Mouse (Mus musculus): Measurements from ENCODE around the gene Cep128. TPM values are rescaled to one million over a fixed set of nuclear protein-coding genes. Genes with fewer than 3 reads are reported as not detected.

Gene Cep128
- polyA plus RNA-seq, 1 experiment from 2014 or later, result 9.0 TPM

- Histone ChIP-seq H3K36me3 (no peaks in the 10 kb centered on the region), H3K27ac (no peak overlapping the region), H3K4me3 (no peak overlapping the region), H3K4me1 (no peaks in the 10 kb centered on the region), H3K27me3 (no peaks in the 10 kb centered on the region), H3K9ac (no peak overlapping the region), H3K9me3 (no peaks in the 10 kb centered on the region), H3K4me2 (replicated peaks) (no peak overlapping the region)
- 94% methylated on average over 2 of the region's 2 CpGs for WGBS
- ATAC-seq (ENCODE audit: low FRiP score, low read depth), result no peak
Measured at GRCm38 (mm10) chr12:91070551-91071045, 313.6 kb downstream of the Cep128 start.

- H3K4me3 ChIP-seq, result no peak overlapping the region
- no peaks in the 10 kb centered on the region for H3K4me1 ChIP-seq
- H3K36me3 ChIP-seq, result no peaks in the 10 kb centered on the region
- no peaks in the 10 kb centered on the region for H3K27me3 ChIP-seq
- H3K27ac ChIP-seq, result no peak overlapping the region
- ATAC-seq (ENCODE audit: low FRiP score, low read depth), result no peak
- WGBS, result 84% methylated on average over 2 of the region's 2 CpGs
- no peaks in the 10 kb centered on the region for H3K9me3 ChIP-seq
- H3K9ac ChIP-seq, result no peak overlapping the region
- no peak overlapping the region for H3K4me2 ChIP-seq (replicated peaks)
Measured at GRCm38 (mm10) chr12:91067083-91067441, 317.1 kb downstream of the Cep128 start.

- Histone ChIP-seq H3K36me3 (no peaks in the 10 kb centered on the region), H3K27me3 (no peaks in the 10 kb centered on the region), H3K4me1 (no peaks in the 10 kb centered on the region), H3K4me2 (replicated peaks) (no peak overlapping the region), H3K9ac (no peak overlapping the region), H3K27ac (no peak overlapping the region), H3K9me3 (no peaks in the 10 kb centered on the region), H3K4me3 (no peak overlapping the region)
- ATAC-seq (ENCODE audit: low FRiP score, low read depth), result no peak
- 82% methylated on average over 5 of the region's 5 CpGs for WGBS
Measured at GRCm38 (mm10) chr12:91066286-91067082, 317.7 kb downstream of the Cep128 start.

- Histone ChIP-seq H3K4me1 (no peaks in the 10 kb centered on the region), H3K36me3 (no peaks in the 10 kb centered on the region), H3K4me3 (no peak overlapping the region), H3K4me2 (replicated peaks) (no peak overlapping the region), H3K27me3 (no peaks in the 10 kb centered on the region), H3K27ac (no peak overlapping the region), H3K9me3 (no peaks in the 10 kb centered on the region), H3K9ac (no peak overlapping the region)
- ATAC-seq (ENCODE audit: low FRiP score, low read depth), result no peak
- WGBS, result 84% methylated on average over 3 of the region's 3 CpGs
Measured at GRCm38 (mm10) chr12:91065423-91065822, 318.8 kb downstream of the Cep128 start.

DNA sequence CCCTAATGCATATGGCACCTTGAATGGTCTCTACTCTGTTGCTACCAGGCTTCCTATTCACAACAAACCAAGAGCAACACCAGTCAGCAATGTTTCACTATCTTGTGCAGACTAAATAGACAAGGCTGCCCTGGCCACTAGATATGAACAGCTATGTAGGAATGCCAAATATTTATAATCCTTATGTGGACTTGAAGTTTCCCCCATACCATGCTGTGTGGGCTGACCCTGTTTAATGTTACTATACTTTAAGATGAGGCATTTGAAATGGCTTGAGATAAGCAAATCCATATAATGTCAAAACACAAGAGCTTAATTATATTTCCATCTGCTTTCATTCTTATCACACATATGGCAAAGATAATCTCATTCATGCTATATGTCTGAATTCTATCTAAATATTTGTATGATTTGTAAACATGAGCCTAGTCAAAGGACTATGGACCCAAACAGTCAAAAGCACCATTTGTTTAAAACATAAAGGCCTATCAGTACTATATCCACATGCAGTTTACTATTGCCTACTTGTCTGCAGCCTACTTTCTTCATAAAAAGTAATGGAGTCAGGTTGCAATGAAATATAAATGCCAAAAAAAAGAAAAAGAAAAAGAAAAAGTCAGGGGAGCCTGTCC lies 319.7 kb downstream of the Cep128 start:
- H3K9ac ChIP-seq, result no peak overlapping the region
- no peaks in the 10 kb centered on the region for H3K27me3 ChIP-seq
- no peak overlapping the region for H3K27ac ChIP-seq
- H3K9me3 ChIP-seq, result no peaks in the 10 kb centered on the region
- H3K4me2 ChIP-seq (replicated peaks), result no peak overlapping the region
- H3K4me1 ChIP-seq, result no peaks in the 10 kb centered on the region
- H3K36me3 ChIP-seq, result no peaks in the 10 kb centered on the region
- no peak for ATAC-seq (ENCODE audit: low FRiP score, low read depth)
- no peak overlapping the region for H3K4me3 ChIP-seq

DNA sequence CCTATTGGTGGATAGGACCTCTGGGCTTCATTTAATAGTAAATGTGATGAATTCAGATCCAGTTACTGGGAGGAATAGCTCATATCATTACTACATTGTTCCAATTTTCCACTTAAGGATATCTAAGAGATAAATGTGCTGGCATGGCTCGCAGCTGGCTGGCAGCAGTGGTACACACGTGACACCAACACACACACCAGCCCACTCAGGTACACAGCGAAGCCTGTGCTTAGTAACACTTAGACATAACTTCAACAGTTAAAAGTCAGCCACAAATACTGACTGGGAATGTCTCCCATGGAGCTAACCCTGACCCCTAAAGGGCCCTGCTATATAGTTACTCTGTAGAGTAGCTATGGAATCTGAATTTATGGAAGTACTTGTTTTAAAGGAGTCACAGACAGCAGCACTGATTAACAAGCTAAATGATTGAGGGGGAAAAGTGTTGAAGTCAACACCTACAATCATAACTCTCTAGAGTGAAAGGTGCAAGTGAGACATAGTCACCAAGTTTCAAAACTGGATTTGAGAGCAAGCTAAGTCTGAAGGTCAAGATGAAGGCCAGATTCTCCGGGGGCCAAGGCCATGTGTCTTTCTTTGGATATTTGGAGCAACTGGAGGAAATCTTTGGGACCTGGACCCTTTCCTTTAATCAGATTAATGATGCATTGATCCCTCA lies 320.7 kb downstream of the Cep128 start:
- no peak for ATAC-seq (ENCODE audit: low FRiP score, low read depth)
- 88% methylated on average over 4 of the region's 4 CpGs for WGBS
- H3K4me1 ChIP-seq, result no peaks in the 10 kb centered on the region
- no peak overlapping the region for H3K27ac ChIP-seq
- H3K36me3 ChIP-seq, result no peaks in the 10 kb centered on the region
- no peak overlapping the region for H3K4me3 ChIP-seq
- H3K9me3 ChIP-seq, result no peaks in the 10 kb centered on the region
- H3K4me2 ChIP-seq (replicated peaks), result no peak overlapping the region
- H3K9ac ChIP-seq, result no peak overlapping the region
- no peaks in the 10 kb centered on the region for H3K27me3 ChIP-seq

DNA sequence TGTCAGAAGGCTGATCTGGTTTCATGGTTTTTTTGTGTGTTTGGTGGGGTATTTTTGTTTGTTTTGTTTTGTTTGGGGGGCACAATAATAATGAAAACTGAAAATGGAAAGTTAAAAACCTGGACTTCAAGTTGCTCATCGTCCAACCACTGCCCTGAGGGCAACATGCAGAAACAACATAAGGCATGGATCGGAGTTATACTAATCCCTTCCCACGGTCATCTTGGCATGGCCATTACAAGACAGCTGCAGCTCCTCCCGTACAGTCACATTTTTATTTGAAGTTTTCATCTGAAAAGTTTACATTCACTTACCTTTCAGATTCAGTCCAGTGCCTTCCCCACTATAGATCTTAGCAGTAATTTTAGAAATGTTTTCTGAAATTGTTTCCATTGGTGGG lies 321.5 kb downstream of the Cep128 start:
- Histone ChIP-seq H3K9me3 (no peaks in the 10 kb centered on the region), H3K4me3 (no peak overlapping the region), H3K4me2 (replicated peaks) (no peak overlapping the region), H3K27ac (no peak overlapping the region), H3K4me1 (no peaks in the 10 kb centered on the region), H3K36me3 (no peaks in the 10 kb centered on the region), H3K27me3 (no peaks in the 10 kb centered on the region), H3K9ac (no peak overlapping the region)
- ATAC-seq (ENCODE audit: low FRiP score, low read depth), result no peak
- WGBS, result 72% methylated on average over 4 of the region's 4 CpGs

GRCm38 (mm10) chr12:91059704-91060318 lies 324.4 kb downstream of the Cep128 start:
- no peaks in the 10 kb centered on the region for H3K9me3 ChIP-seq
- no peak overlapping the region for H3K27ac ChIP-seq
- no peaks in the 10 kb centered on the region for H3K27me3 ChIP-seq
- no peaks in the 10 kb centered on the region for H3K36me3 ChIP-seq
- H3K9ac ChIP-seq, result no peak overlapping the region
- WGBS, result 79% methylated on average over 12 of the region's 12 CpGs
- no peak for ATAC-seq (ENCODE audit: low FRiP score, low read depth)
- H3K4me1 ChIP-seq, result no peaks in the 10 kb centered on the region
- no peak overlapping the region for H3K4me2 ChIP-seq (replicated peaks)
- H3K4me3 ChIP-seq, result no peak overlapping the region

DNA sequence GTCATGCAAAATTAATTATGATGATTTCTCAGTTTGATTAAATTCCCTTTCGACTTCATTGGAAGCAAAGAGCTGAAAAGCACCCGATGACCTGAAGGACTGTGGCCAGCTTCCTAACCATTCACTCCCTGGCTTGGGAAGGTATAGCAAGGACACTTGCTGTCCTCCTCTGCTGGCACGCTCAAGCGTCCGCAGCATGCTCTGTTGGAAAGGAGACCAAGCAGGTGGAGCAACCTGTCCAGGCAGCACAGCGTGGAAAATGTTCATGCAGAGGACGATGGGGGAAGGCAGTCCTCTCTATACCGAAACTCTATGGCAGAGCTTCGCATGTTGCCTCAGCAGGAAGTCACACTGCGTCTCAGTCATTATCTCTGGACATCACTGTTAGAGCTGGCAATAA lies 327.3 kb downstream of the Cep128 start:
- Histone ChIP-seq H3K27ac (no peak overlapping the region), H3K4me2 (replicated peaks) (no peak overlapping the region), H3K9ac (no peak overlapping the region), H3K9me3 (no peaks in the 10 kb centered on the region), H3K36me3 (no peaks in the 10 kb centered on the region), H3K27me3 (no peaks in the 10 kb centered on the region), H3K4me3 (no peak overlapping the region), H3K4me1 (no peaks in the 10 kb centered on the region)
- no peak for ATAC-seq (ENCODE audit: low FRiP score, low read depth)
- WGBS, result 87% methylated on average over 10 of the region's 10 CpGs

DNA sequence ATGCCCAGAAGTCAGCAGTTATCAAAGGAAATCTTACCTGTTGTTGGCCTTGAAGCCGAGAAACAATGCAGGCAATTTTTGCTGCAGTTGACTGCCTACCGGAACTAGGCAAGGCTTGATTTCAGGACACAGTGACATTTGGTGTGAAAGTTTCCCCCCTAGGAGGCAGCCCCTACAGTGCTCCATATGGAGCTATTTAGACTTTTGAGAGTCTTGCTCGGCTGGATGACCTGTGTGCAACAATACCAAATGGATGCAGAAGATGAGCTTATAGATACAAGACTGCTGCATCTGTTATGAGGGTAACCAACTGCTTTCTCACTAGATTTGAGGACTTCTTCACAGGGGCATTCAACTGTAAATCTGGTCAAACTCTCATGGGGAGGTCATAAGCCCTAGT lies 331.9 kb downstream of the Cep128 start:
- H3K4me1 ChIP-seq, result no peaks in the 10 kb centered on the region
- no peak overlapping the region for H3K4me3 ChIP-seq
- ATAC-seq (ENCODE audit: low FRiP score, low read depth), result no peak
- no peak overlapping the region for H3K27ac ChIP-seq
- no peaks in the 10 kb centered on the region for H3K36me3 ChIP-seq
- no peak overlapping the region for H3K4me2 ChIP-seq (replicated peaks)
- 83% methylated on average over 3 of the region's 3 CpGs for WGBS
- no peaks in the 10 kb centered on the region for H3K27me3 ChIP-seq
- H3K9me3 ChIP-seq, result no peaks in the 10 kb centered on the region
- no peak overlapping the region for H3K9ac ChIP-seq

DNA sequence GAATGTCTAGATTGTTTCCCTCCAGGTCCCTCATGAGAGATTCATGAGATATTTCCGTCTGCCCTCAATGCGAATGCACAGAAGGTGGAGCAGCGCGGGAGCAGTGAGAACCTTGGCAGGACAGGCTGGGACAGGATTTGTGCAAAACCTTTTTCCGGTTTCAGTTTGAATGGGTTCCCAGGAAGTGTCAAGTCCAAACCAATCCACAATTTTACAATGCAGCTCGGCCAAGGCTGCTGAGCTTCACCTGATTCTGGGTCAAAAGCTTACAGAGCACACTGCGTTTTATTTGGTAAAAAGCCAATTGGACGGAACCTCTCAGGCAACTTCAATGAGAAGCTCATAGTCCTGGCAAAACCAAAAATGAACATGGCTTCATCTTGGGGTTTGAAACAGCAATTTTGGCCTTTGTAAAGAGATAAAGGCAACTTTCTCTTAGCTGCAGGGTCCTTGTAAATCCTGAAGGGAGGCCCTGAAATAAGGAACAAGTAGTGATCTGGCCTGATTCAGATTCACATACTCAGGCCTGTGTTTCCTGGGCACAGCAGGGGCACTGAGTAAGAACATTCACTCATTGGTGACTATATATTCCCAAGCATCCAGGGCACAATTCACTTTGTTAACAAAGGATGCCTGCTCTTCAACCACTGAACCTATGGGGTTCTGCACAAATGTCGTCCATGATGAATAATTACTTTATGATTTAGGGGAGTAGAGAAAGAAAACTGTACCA lies 333.4 kb downstream of the Cep128 start:
- Histone ChIP-seq H3K27ac (no peak overlapping the region), H3K36me3 (no peaks in the 10 kb centered on the region), H3K9ac (no peak overlapping the region), H3K4me2 (replicated peaks) (no peak overlapping the region), H3K9me3 (no peaks in the 10 kb centered on the region), H3K4me3 (no peak overlapping the region), H3K4me1 (no peaks in the 10 kb centered on the region), H3K27me3 (no peaks in the 10 kb centered on the region)
- ATAC-seq (ENCODE audit: low FRiP score, low read depth), result no peak
- WGBS, result 86% methylated on average over 9 of the region's 9 CpGs

DNA sequence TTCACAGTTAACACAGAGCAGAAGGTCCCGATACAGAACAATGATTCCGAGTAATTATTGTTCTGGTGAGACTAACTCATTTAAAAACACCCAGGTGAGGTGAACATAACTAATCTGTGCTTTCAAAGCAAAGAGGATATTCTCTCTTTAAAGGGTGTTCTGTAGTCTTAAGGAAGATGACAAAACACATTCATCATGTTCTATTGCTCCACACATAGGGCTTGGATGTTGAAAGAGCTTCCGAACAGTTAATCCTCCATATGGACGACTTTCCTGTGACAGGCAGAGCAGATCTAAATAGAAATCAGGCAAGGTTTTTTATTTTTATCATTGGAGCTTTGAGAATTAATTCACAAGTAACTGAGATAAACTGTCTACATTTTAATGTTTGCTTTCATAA lies 342.8 kb downstream of the Cep128 start:
- 80% methylated on average over 4 of the region's 4 CpGs for WGBS
- no peak overlapping the region for H3K4me3 ChIP-seq

More for the DNA sequence above, 342.8 kb downstream of the Cep128 start:
- Histone ChIP-seq H3K9ac (no peak overlapping the region), H3K27me3 (no peaks in the 10 kb centered on the region), H3K36me3 (no peaks in the 10 kb centered on the region), H3K4me2 (replicated peaks) (no peak overlapping the region), H3K27ac (no peak overlapping the region), H3K4me1 (no peaks in the 10 kb centered on the region), H3K9me3 (no peaks in the 10 kb centered on the region)
- ATAC-seq (ENCODE audit: low FRiP score, low read depth), result no peak

Data from limb, embryonic 13.5 days (tissue).